Mouse (Mus musculus) mesoderm, embryonic 11.5 days (tissue): Measurements from ENCODE around the gene Ovca2.
"Not testable (repeated sequence)": the region's sequence is repeated elsewhere in the genome, so short reads cannot be mapped to it uniquely, and the experiment has no call there.

Experiments
- DNase-seq: peaks from one replicate; pipeline ENCODE4 v3.0.0-alpha.2; 2012; ENCODE audit warnings: low read depth, low spot score

Gene Ovca2

DNA sequence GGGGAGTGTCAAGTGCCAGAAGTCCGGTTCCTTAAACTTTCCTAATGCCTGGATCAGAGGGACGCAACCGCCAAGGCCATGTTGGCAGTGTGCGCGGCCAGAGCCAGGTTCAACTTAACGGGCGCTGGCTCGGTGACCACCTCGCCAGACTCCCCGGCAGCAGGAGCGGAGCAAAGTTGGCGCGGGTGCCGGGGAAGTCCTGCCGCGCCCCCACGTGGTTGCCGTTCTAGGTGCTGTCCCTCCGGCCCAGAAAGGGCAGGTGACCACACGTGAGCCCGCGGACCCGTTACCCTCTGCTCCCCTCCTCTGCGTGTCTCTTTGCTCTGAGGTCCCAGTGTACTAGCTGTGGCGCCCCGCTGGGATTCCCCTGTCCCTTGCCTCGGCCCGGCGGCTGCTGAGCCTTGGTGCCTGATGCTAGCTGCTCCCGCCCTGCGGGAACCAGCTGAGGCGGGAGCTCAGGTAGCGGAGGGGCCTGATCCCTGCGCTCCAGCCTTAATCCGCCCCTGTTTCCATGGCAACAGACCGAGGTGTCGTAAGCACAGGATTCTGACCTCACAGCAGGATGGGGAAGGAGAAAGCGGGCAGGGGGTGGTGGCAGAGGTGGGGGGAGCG lies 16.3 kb upstream of the Ovca2 start:
- peak; percentile 83 for DNase-seq

GRCm38 (mm10) chr11:75194121-75194849 lies 15.7 kb upstream of the Ovca2 start:
- peak; percentile 20 for DNase-seq

DNA sequence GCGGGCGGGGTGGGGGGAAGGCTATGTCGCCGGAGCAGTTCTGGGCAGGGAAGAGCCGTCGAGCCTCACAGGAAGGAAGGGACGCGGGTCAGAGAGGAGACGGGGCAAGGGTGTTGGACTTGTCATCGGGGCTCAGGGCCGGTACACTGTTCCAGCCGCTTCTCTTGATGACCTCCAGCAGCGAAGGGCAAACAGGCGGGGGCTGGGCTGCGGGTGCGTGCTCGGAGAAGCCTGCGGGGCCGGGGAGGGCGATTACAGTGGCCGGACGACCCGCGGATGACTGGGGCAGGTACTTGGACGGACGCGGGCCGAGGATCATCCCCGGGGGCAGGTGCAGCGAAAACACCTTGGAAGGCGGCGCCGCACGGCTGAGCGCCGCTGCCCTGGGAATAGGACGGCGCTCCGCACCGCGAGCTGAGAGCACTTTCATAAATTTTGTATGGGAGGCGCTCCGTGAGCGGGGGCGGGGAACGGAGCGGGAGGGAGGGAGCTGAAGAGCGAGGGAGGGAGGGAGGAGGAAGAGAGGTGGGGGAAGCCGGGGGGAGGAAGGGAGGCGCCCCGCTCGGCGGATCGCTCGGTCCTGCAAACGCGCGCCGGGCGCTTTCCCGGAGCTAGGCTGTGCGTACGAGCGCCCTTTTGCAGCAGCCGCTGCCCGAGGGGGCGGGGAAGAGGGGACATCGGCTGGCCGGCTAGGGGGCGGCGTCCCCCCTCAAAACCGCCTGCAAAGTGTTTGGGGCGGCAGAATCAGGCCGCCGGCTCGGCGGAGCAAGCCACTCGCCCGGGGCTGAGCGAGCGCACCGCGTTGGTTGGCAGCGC lies 14.8 kb upstream of the Ovca2 start, which contains the start of gene Rtn4rl1:
Gene Rtn4rl1 (plus strand): TSS at position 528 of the 816 bp plus-strand sequence.
- DNase-seq = peak; percentile 53

GRCm38 (mm10) chr11:75192336-75193214 lies 13.9 kb upstream of the Ovca2 start:
- peak; percentile 79 for DNase-seq

DNA sequence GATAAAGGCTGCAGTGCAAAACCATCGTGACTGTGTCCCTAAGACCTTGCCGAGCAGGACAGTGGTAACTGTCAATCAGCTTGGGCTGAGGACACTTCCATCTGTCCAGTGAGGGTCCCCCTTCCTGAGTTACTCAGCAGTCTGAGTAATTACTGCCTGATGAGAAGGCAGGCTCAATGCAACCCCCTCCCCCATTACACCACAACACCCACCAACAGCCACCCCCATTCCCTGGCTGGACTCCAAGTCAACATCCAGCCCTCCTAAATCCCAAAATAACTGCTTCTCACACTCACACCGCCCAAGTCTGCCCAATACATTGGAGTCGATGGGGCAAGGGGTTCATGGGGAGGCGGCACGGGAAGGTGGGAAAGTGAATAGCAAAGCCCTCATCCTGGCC lies 13.2 kb upstream of the Ovca2 start:
- DNase-seq = no peak

DNA sequence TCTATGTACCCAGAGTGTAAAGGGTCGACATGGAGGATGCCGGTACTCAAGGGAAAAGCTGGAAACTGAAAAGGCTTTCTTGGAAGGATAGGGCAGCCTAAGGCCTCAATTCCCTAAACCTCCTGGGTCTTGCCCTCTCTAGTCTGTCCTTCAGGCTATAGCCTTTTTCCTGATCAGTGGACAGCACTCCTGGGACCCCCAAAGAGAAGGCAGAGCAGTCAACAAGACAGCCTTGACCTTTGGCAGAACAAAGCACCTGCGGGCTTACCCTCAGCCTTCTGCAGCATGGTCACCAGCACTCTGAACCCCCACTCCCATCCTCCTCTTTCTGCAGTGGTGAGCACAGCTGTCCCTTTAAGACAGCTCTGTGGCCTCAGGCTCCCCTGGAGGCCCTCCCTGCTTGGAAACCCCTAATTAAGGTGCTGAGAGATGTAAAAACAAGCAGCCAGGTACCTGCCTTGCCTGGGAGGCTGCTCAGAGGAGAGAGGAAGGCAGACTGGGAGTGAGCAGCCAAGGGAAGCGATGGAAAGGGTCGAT lies 12.3 kb upstream of the Ovca2 start, which contains the start of gene Dph1:
Gene Dph1 (minus strand): TSS at position 337 of the 537 bp plus-strand sequence.
- DNase-seq = no peak

- peak; percentile 89 for DNase-seq
These were observed 11.7 kb upstream of the Ovca2 start for GRCm38 (mm10) chr11:75190371-75190724.

DNA sequence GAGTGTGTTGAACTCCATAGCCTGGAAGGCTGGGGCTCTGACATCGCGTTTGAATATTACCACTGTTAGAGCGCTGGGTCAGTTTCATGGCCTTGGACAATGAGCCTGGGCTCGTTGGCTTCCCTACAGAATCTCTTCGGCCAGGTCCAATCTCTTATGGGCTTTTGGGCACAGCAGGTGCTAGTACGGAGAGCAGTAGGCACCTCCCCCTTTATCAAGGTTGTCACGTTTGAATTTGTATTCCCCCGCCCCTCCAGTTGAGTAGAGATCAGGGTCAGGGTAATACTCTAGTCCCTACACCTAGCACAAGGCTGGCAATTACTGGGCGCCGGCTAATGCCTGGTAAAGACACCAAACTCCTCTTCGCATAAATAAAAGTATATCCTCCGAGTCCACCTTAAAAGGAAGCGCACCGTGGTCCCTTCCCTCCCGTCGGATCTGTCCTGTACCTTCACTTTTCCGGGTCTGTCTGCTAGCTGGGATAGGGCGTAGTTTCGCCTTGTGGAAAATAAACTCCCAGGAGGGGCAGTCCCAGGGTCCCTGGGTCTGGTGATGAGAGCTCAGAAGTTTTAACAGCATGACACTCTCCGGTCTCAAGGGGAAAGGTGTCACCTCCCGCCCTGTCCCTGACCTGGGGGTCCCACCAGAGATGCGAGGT lies 11.2 kb upstream of the Ovca2 start:
- no peak for DNase-seq

- DNase-seq = no peak
These were observed 6.4 kb upstream of the Ovca2 start for GRCm38 (mm10) chr11:75184986-75185385.

DNA sequence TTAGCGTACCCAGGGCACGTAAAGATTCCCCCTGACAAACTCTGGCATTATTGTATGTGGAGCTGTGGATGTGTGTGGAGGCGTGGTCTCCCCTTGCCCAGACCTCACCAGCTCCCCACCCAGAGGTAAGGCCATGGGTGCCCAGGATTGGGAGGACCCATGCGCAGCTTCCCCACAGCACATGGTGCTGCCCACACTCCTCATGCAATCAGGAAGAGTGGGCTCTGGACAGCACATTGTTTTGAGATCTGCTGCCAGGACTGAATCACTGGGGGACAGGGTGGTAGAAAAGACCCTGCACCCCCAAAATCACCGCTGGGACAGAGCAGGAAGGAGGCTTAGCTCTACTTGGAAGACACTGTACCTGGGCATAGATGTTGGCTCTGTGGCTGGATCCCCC lies 5.9 kb upstream of the Ovca2 start:
- DNase-seq = no peak

GRCm38 (mm10) chr11:75183917-75184570 lies 5.4 kb upstream of the Ovca2 start:
- DNase-seq = no peak

- no peak for DNase-seq
These were observed 624 bp downstream of the Ovca2 start for GRCm38 (mm10) chr11:75178011-75178410.

DNA sequence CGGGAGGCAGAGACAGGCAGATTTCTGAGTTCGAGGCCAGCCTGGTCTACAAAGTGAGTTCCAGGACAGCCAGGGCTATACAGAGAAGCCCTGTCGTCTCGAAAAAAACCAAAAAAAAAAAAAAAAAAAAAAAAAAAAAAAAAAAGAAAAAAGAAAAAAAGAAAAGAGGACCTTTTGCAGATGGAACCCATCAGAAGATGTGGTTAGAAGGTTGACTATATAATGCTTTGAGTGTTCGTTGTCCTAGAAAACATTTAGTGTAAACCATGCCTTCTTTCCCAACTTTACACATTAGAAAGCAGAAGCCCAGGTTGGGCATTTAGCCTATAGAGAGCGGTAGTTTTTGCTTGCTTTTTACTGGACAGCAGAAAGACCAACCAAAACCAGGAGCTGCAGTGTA lies 4.1 kb downstream of the Ovca2 start:
- DNase-seq = not testable (repeated sequence)

- DNase-seq = no peak
These were observed 4.9 kb downstream of the Ovca2 start for GRCm38 (mm10) chr11:75173799-75174165.

DNA sequence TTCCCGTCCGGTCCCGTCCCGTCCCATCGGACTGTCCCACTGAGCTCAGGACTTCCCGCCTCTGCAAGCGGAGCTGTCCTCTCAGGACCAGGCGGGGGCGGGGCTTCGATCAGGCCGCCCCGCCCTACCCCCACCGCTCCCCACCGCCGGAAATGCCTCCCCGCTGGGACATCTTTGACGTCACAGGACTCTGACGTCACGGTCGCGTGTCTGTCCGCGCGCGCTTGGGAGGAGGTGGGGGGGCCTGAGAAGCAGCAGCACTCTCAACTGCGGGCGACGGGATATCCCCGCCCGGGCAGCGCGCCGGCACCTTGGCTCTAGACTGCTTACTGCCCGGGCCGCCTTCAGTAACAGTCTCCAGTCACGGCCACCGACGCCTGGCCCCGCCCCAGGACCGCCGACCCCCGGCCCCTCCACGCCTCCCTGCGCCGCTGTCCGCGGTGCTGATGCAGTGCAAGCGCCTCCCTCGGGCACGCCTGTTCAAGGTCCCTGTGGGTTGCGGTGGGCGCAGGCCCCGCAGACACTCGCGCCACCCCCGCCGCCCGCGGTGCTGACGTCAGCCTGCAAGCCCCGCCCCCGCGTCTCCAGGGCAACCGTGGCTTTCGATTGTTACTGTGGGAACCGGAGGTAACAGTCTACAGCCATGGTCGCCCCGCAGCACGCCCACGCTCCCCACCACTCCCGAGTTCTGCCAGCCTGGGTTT lies 5.4 kb downstream of the Ovca2 start:
- DNase-seq = peak; percentile 91

- peak; percentile 38 for DNase-seq
These were observed 6.2 kb downstream of the Ovca2 start for GRCm38 (mm10) chr11:75172151-75173094.

DNA sequence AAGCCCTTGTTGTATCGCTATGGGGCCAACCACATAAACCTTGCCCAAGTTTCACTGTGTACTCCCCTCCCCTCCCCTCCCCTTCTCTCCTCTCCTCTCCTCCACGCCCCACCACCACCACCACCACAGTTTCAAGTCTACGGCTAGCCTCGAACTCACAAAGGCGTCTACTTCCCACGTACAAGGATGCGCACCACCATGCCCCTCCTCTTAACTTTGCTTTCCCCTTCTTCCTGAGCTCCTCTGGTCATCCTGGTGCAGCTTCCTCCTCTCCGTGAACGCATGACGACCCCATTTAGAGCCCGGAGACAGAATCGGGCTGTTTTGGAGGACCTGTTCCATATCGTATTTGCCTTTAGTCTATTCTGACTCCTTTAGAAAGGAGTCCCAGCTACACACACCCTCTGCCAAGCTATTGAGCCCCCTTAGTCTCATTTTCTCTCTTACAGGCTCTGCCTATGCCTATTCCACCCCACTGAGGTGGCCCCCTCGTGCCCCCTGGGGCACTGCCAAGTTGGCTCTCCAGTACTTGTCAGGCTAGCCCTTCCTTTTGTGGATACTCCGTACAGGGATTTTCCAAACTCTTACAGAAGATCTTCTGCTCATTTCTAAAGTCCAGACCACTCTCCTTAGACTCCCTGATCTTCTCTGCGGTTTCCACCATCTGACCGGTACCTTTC lies 7.3 kb downstream of the Ovca2 start:
- DNase-seq = no peak
